Mouse (Mus musculus) activated CD4-positive, CD25-positive, alpha-beta regulatory T cell (primary cell): ENCODE data around the gene Slirp. TPM values are rescaled to one million over a fixed set of nuclear protein-coding genes. Genes with fewer than 3 reads are reported as not detected.

Source experiments
- polyA plus RNA-seq, 2 experiments: library from polyadenylated mRNA; unstranded; fragments of 100-300 nt; shearing (Covaris generic); gene quantifications; one replicate each; pipeline ENCODE4 v1.2.1; 2017

Gene Slirp
- 10 to 100 TPM; 80.8 to 85.1 TPM for polyA plus RNA-seq

GRCm38 (mm10) chr12:87443700-87444122 is at the start of gene Slirp, which contains the start of gene Alkbh1:
Gene Slirp, plus strand, starts transcription at chr12:87443896.
Gene Alkbh1, minus strand, starts transcription at chr12:87444017.

GRCm38 (mm10) chr12:87471964-87472786 is 28.5 kb downstream of the Slirp start, which contains the start of gene Snw1:
Gene Snw1, minus strand, starts transcription at chr12:87472274.

GRCm38 (mm10) chr12:87494421-87494820 is 50.7 kb downstream of the Slirp start, which contains the start of gene Gm5788:
Gene Gm5788, plus strand, starts transcription at chr12:87494721.

Other genes with a start within 250 kb of the Slirp start
- 1 to 10 TPM; 2.6 to 3.8 TPM for gene Samd15, start 244.2 kb upstream of the Slirp start, polyA plus RNA-seq
- 1 to 10 TPM; 3.6 to 7.5 TPM for gene Tmed8, start 243.4 kb upstream of the Slirp start, polyA plus RNA-seq
- 1 to 10 TPM in 1 of 2 experiments, under 1 TPM in 1; 0.81 to 1.2 TPM for gene Noxred1, start 205.2 kb upstream of the Slirp start, polyA plus RNA-seq
- gene Vipas39, start 177.6 kb upstream of the Slirp start, polyA plus RNA-seq = 10 to 100 TPM; 33.9 to 35.7 TPM
- gene Ahsa1, start 177.4 kb upstream of the Slirp start, polyA plus RNA-seq = 100 to 1,000 TPM; 159 to 164 TPM
- not detected for gene Ism2, start 144.2 kb upstream of the Slirp start, polyA plus RNA-seq
- 100 to 1,000 TPM; 172 to 179 TPM for gene Sptlc2, start 55.5 kb upstream of the Slirp start, polyA plus RNA-seq
- gene Alkbh1, start 121 bp downstream of the Slirp start, polyA plus RNA-seq = 10 to 100 TPM; 58.9 to 80.6 TPM
- 100 to 1,000 TPM; 186 to 207 TPM for gene Snw1, start 28.4 kb downstream of the Slirp start, polyA plus RNA-seq
- gene Gm5788, start 50.8 kb downstream of the Slirp start, polyA plus RNA-seq = under 1 TPM in 1 of 2 experiments, not detected in 1; 0.47 TPM
- gene Gm8300, start 70.4 kb downstream of the Slirp start, polyA plus RNA-seq = not detected
- gene Oog1, start 158.8 kb downstream of the Slirp start, polyA plus RNA-seq = not detected
- gene Gm4027, start 175.0 kb downstream of the Slirp start, polyA plus RNA-seq = under 1 TPM in 1 of 2 experiments, not detected in 1; 0.32 TPM
- gene Gm16381, start 200.7 kb downstream of the Slirp start, polyA plus RNA-seq = not detected